Mouse (Mus musculus) midbrain, postnatal 0 days (tissue): Measurements from ENCODE around the gene Chrna1. TPM values are rescaled to one million over a fixed set of nuclear protein-coding genes. Genes with fewer than 3 reads are reported as not detected.
A peak's percentile ranks its signal among the peaks of the same experiment; 100 is the strongest.

Experiments
- ATAC-seq: fragments of 200-750 bp; cut with Nextera tagmentation; 2 replicates; pipeline ENCODE4 v1.8.0; 2017; ENCODE audit warnings: moderate number of reproducible peaks, mild to moderate bottlenecking, moderate TSS enrichment, moderate library complexity; ENCODE audit not compliant: low FRiP score
- DNase-seq: peaks from one replicate; pipeline ENCODE4 v3.0.0-alpha.2; 2015; ENCODE audit warnings: low spot score
- H3K27ac ChIP-seq: fragments of 300-500 bp; sonication (generic); 2 replicates; pipeline ENCODE4 v1.5.1; 2014; ENCODE audit warnings: low read depth, mild to moderate bottlenecking, low read length, mixed read lengths
- H3K27me3 ChIP-seq: fragments of 300-500 bp; sonication (generic); 2 replicates; pipeline ENCODE4 v1.6.1; 2014; ENCODE audit warnings: low read length, control low read depth, mixed read lengths; ENCODE audit not compliant: insufficient read depth
- H3K36me3 ChIP-seq: fragments of 300-500 bp; sonication (generic); 2 replicates; pipeline ENCODE4 v1.6.1; 2014; ENCODE audit warnings: low read length, control low read depth, mixed read lengths; ENCODE audit not compliant: insufficient read depth
- H3K4me1 ChIP-seq: fragments of 300-500 bp; sonication (generic); 2 replicates; pipeline ENCODE4 v1.6.1; 2014; ENCODE audit warnings: mild to moderate bottlenecking, control low read depth, antibody characterized with exemption, low read length, mixed read lengths; ENCODE audit not compliant: insufficient read depth
- H3K4me2 ChIP-seq: fragments of 300-500 bp; sonication (generic); 2 replicates; pipeline ENCODE4 v1.6.1; 2014; ENCODE audit warnings: low read depth, mild to moderate bottlenecking, low read length, mixed read lengths; ENCODE audit not compliant: poor library complexity, severe bottlenecking
- H3K4me3 ChIP-seq: fragments of 300-500 bp; sonication (generic); 2 replicates; pipeline ENCODE4 v1.5.1; 2014; ENCODE audit warnings: low read depth, mild to moderate bottlenecking, low read length, moderate library complexity
- H3K9ac ChIP-seq: fragments of 300-500 bp; sonication (generic); replicated peaks from 2 replicates; pipeline ENCODE4 v1.6.1; 2014; ENCODE audit warnings: mild to moderate bottlenecking, low read length, moderate library complexity, mixed read lengths; ENCODE audit not compliant: poor library complexity, severe bottlenecking
- H3K9me3 ChIP-seq: fragments of 300-500 bp; sonication (generic); 2 replicates; pipeline ENCODE4 v1.6.1; 2016; ENCODE audit warnings: low read length, control low read depth
- CTCF ChIP-seq: IDR thresholded peaks from 2 replicates; pipeline ENCODE4 v1.5.1; 2016; ENCODE audit warnings: antibody characterized with exemption, mild to moderate bottlenecking
- WGBS: fragments of 180-500 bp; shearing (Covaris S2); extraction: QIAGEN DNeasy Blood & Tissue Kit; methylation state at CpG from one replicate; pipeline ENCODE4 v1.1.7; 2014; 5-methylcytosine and 5-hydroxymethylcytosine counted together
- polyA plus RNA-seq: library from polyadenylated mRNA; unstranded; fragments of >200 nt; fragmentation: Nextera tagmentation; extraction: Ambion mirVana; gene quantifications from 2 replicates; pipeline ENCODE4 v1.2.1, GENCODE M21; 2015
- total RNA-seq: library from RNA; depleted of rRNA; stranded (reverse); fragments of >200 nt; gene quantifications from 2 replicates; pipeline ENCODE4 v1.2.3, GENCODE M21; 2014

Gene Chrna1
- total and polyA plus RNA-seq, 2 experiments from 2014 or later: 0.22 to 0.31 TPM

DNA sequence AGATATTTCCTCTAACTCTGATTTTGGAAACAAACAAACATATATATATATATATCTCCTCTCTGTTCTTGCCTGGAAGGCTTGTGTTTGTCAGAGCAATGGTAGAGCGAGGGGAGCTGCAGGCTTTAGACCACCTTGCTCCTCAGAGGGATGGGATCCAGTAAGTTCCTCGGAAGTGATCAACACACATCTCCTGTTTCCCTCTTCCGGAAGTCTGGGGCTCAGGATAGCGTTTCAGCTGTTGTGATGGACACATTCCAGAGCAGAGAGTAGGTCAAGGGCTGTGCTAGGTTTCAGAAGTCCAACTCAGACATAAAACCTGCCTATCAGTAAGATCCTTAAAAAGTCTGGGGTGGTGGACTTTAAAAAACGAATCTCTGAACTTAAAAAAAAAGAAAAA is 970 bp downstream of the Chrna1 start:
- no peak overlapping the region for H3K4me2 ChIP-seq
- H3K36me3 ChIP-seq: no peaks in the 10 kb centered on the region
- H3K4me3 ChIP-seq: no peak overlapping the region
- H3K9me3 ChIP-seq: no peaks in the 10 kb centered on the region
- no peaks in the 10 kb centered on the region for H3K27me3 ChIP-seq
- no peak for ATAC-seq
- no peak for TF ChIP-seq CTCF
- no peak overlapping the region for H3K9ac ChIP-seq
- DNase-seq: no peak
- no peak overlapping the region for H3K27ac ChIP-seq
- no peaks in the 10 kb centered on the region for H3K4me1 ChIP-seq
- 72% methylated on average over 5 of the region's 5 CpGs for WGBS

DNA sequence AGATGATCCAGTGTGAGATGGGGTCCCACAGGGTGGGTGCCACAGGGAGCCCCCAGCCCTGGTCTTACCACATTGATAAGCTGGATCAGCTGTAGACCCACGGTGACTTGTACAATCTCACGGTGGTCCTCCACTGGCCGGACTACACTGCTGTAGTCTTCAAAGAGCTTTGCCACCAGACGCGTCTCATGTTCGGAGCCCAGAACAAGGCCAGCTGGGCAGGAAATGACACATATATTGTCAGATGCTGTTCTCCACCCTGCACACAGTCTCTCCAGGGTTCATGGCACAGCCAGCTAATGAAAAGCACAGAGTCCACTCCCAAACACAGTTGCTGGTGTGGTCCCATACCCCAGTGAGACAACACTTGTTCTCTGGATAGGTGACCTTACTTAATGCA is 5.7 kb downstream of the Chrna1 start:
- H3K4me3 ChIP-seq: no peak overlapping the region
- DNase-seq: no peak
- WGBS: 93% methylated on average over 6 of the region's 6 CpGs
- no peak overlapping the region for H3K4me2 ChIP-seq
- H3K27ac ChIP-seq: no peak overlapping the region
- no peak for TF ChIP-seq CTCF
- H3K4me1 ChIP-seq: no peaks in the 10 kb centered on the region
- H3K9ac ChIP-seq: no peak overlapping the region
- H3K9me3 ChIP-seq: no peaks in the 10 kb centered on the region
- H3K36me3 ChIP-seq: no peaks in the 10 kb centered on the region
- no peaks in the 10 kb centered on the region for H3K27me3 ChIP-seq
- ATAC-seq: no peak

DNA sequence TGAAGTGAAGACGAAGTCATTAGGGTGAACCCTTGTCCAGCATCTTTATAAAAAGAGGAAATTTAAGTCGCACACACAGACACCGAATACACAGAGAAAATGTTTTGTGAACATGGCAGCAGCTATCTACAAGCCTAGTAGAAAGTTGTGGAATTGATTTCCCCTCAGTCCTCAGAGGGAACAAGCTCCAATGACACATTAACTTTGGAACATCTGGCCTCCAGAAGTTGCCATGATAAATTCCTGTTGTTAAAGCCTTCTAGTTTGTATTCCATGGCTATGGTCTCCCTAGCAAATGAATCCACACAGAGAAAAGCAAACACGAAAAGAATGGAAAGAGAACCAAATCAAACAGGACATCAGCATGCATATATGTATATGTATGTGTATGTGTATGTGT is 6.6 kb downstream of the Chrna1 start:
- DNase-seq (no peak), ATAC-seq (no peak)
- no peak overlapping the region for H3K4me3 ChIP-seq
- H3K27ac ChIP-seq: no peak overlapping the region
- H3K9ac ChIP-seq: no peak overlapping the region
- no peaks in the 10 kb centered on the region for H3K27me3 ChIP-seq
- no peaks in the 10 kb centered on the region for H3K9me3 ChIP-seq
- no peaks in the 10 kb centered on the region for H3K36me3 ChIP-seq
- H3K4me2 ChIP-seq: no peak overlapping the region
- H3K4me1 ChIP-seq: no peaks in the 10 kb centered on the region
- TF ChIP-seq CTCF: no peak
- 91% methylated on average over 4 of the region's 4 CpGs for WGBS

DNA sequence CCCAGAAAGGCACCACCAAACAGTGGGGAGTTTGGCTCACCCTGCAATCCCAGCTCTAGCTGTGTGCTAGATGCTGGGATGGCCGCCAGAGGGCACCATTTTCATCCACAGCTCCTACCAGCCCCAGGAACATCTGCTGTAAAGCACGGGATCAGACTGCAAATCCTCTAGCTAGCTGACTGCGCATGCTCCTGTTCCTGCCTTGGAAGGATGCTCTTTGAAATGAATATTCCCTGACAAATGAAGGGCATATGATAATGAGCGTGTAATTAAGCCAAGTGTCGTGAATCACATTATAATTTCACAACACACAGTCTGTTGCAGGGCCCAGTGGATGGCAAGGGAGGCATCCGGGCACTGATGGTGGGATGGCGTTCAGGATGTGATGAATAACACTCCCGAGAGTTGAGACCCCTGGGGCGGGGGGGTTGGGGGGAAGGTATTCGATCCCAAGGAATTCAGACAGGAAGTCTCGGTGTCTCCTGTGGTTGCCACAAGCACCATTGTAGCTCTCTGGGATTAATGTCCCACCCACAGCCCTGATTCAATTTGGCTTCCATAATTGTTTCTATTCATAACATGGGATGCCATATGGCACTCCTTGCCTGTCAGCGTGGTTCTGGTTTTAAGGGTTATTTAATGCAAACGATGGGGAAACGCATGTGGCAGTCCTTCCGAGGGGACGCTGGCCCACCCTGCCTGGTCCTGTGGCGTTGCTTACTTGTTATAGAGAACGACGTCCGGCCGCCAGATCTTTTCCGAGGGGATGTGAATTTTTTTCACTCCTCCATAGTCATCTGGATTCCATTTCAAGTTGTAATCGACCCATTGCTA is 7.4 kb downstream of the Chrna1 start:
- Histone ChIP-seq H3K4me3 (peak overlapping the region; percentile 25), H3K27me3 (no peaks in the 10 kb centered on the region), H3K4me2 (peak overlapping the region; percentile 50), H3K27ac (peak overlapping the region; percentile 55; the same call in 1 of the 2 replicates), H3K4me1 (no peaks in the 10 kb centered on the region), H3K9me3 (no peaks in the 10 kb centered on the region), H3K36me3 (no peaks in the 10 kb centered on the region), H3K9ac (peak overlapping the region; percentile 34; the same call in 1 of the 2 replicates)
- WGBS: 17% methylated on average over 23 of the region's 23 CpGs
- peak; percentile 99 for TF ChIP-seq CTCF
- DNase-seq (peak; percentile 97), ATAC-seq (peak; percentile 91)

DNA sequence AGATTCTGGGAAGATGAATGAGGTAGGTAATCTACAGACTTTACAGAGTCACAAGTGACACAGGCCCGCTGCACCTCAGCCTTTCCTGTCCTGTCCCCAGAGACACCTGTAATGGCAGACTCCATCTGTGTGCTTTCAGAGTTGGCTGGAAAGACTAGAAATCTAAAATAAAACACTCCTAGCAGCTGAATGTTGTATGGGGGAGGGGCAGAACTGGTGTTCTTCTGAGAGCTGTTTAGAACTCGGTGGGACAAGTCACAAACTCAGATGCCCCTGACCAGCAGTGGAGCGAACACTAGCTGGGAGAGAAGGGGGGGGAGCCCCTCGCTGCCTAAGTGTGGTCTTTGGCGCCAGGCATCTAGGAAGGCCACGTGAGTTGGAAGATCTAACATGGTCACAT is 8.2 kb downstream of the Chrna1 start:
- WGBS: 73% methylated on average over 6 of the region's 6 CpGs
- Histone ChIP-seq H3K4me3 (no peak overlapping the region), H3K4me2 (no peak overlapping the region), H3K27me3 (no peaks in the 10 kb centered on the region), H3K4me1 (no peaks in the 10 kb centered on the region), H3K36me3 (no peaks in the 10 kb centered on the region), H3K27ac (no peak overlapping the region), H3K9me3 (no peaks in the 10 kb centered on the region), H3K9ac (no peak overlapping the region)
- DNase-seq (no peak), ATAC-seq (no peak)
- no peak for TF ChIP-seq CTCF

DNA sequence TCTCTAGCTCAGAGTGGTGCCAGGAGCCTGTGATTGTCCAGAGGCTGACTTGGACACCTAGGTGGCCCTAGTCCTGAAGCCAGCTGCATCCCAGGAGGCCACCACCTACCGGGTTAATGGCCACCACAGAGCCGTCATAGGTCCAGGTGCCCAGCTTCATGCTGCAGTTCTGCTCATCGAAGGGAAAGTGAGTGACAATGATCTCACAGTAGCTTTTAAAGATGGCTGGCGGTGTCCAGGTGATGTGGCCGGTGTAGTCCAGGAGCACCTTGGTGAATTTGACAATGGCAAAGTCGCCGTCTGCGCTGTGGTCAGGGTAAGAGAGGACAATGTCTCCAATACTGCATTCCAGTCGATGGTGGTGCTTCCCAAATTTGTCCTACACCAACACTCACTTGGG is 8.8 kb downstream of the Chrna1 start:
- Histone ChIP-seq H3K27ac (no peak overlapping the region), H3K9ac (no peak overlapping the region), H3K4me2 (no peak overlapping the region), H3K4me1 (no peaks in the 10 kb centered on the region), H3K9me3 (no peaks in the 10 kb centered on the region), H3K36me3 (no peaks in the 10 kb centered on the region), H3K4me3 (no peak overlapping the region), H3K27me3 (no peaks in the 10 kb centered on the region)
- no peak for TF ChIP-seq CTCF
- no peak for DNase-seq
- ATAC-seq: no peak
- 95% methylated on average over 9 of the region's 9 CpGs for WGBS
